8 mouse cellular contexts compared by ENCODE assay signal in the genomic region with DNA sequence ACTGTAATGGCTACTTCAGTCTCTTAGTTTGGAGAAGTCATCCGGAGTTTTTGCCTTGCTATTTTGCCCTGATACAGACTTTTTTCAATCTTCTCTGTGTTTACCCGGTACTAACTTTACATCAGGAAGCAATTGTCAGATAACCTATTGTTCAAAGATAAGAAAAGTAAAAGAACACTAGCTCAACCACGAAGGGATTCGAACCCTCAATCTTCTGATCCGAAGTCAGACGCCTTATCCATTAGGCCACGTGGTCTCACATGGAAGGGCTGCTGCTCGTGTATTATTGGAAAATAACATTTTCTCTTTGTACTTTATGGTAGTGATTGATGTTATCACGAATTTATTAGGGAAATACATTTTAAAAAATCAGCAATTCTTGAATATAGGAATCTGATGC. TPM values are rescaled to one million over a fixed set of nuclear protein-coding genes. Genes with fewer than 3 reads are reported as not detected.
DNase-seq lines count a peak whose midpoint lies in the region; ATAC-seq and TF ChIP-seq lines count a peak whose summit lies in the region.

No protein-coding gene starts in this region.

- no peak for TF ChIP-seq CTCF in stomach, postnatal 0 days (IDR thresholded peaks at IDR 0.05; ENCODE audit: low read depth)

- no peak overlapping the region for H3K27ac ChIP-seq in heart, embryonic 16.5 days (ENCODE audit: low read length)
- H3K27ac ChIP-seq in stomach, postnatal 0 days (replicated peaks), result no peak overlapping the region

- no peak overlapping the region for H3K4me3 ChIP-seq in heart, embryonic 16.5 days (ENCODE audit: low read length)
- no peak overlapping the region for H3K4me3 ChIP-seq in stomach, postnatal 0 days (ENCODE audit: low read depth, low read length)

- H3K4me1 ChIP-seq in heart, embryonic 16.5 days (ENCODE audit: control insufficient read depth, insufficient read depth, low read length), result peaks cover 17% of the 10 kb centered on the region
- no peaks in the 10 kb centered on the region for H3K4me1 ChIP-seq in stomach, postnatal 0 days (replicated peaks; ENCODE audit: control insufficient read depth, insufficient read depth)

- no peak overlapping the region for H3K9ac ChIP-seq in heart, embryonic 16.5 days (ENCODE audit: low read length)
- H3K9ac ChIP-seq in stomach, postnatal 0 days (ENCODE audit: low read length), result no peak overlapping the region

- no peak for TF ChIP-seq EP300 in stomach, postnatal 0 days (optimal IDR thresholded peaks at IDR 0.05)

- peak overlapping the region; percentile 14; the same call in 1 of the 2 replicates for H3K4me2 ChIP-seq in heart, embryonic 16.5 days (ENCODE audit: low read depth, low read length)
- H3K4me2 ChIP-seq in stomach, postnatal 0 days (replicated peaks; ENCODE audit: low read depth), result no peak overlapping the region

- no peaks in the 10 kb centered on the region for H3K36me3 ChIP-seq in heart, embryonic 16.5 days (ENCODE audit: control insufficient read depth, insufficient read depth)
- no peaks in the 10 kb centered on the region for H3K36me3 ChIP-seq in stomach, postnatal 0 days (ENCODE audit: control insufficient read depth, insufficient read depth, low read length)

- DNase-seq in adrenal gland, adult 2 months, result peak; percentile 63
- no peak for DNase-seq in adrenal gland, postnatal 4 days (ENCODE audit: low spot score in 2 of 2)
- peak; percentile 94 for DNase-seq in embryo, embryonic 10.5 days (ENCODE audit: low spot score)
- DNase-seq in layer of hippocampus, adult 9-10 months (ENCODE audit: low spot score), result peak; percentile 73
- DNase-seq in stomach, postnatal 0 days (ENCODE audit: low spot score), result peak; percentile 38

- no peaks in the 10 kb centered on the region for H3K9me3 ChIP-seq in heart, embryonic 16.5 days (replicated peaks; ENCODE audit: control insufficient read depth, low read length)
- H3K9me3 ChIP-seq in stomach, postnatal 0 days (ENCODE audit: control insufficient read depth, low read length), result no peaks in the 10 kb centered on the region

- H3K27me3 ChIP-seq in heart, embryonic 16.5 days (ENCODE audit: control insufficient read depth, insufficient read depth, low read length), result no peaks in the 10 kb centered on the region
- H3K27me3 ChIP-seq in stomach, postnatal 0 days (ENCODE audit: control insufficient read depth, insufficient read depth, low read length), result no peaks in the 10 kb centered on the region

- 4% methylated on average over 9 of the region's 9 CpGs for WGBS in heart, embryonic 16.5 days
- WGBS in stomach, postnatal 0 days, result 7% methylated on average over 9 of the region's 9 CpGs

- peak; percentile 51 for ATAC-seq in CD4-positive, CD25-positive, alpha-beta regulatory T cell, adult 4 months
- no peak for ATAC-seq in heart, embryonic 16.5 days (replicated peaks; ENCODE audit: extremely low read depth, insufficient read depth, low FRiP score)
- ATAC-seq in megakaryocyte progenitor cell, adult 5-6 weeks (replicated peaks; ENCODE audit: poor library complexity), result peak; percentile 60
- no peak for ATAC-seq in stomach, postnatal 0 days (ENCODE audit: low FRiP score, low TSS enrichment)

RNA-seq across cellular contexts. Expression of gene Btn2a2, which starts 15.1 kb away (rescaled TPM):
- not detected for total RNA-seq in adrenal gland, adult 2 months (2021)
- polyA plus RNA-seq in adrenal gland, adult 2 months (2012; rRNA removed), result not detected in 2 replicates
- total RNA-seq in adrenal gland, postnatal 4 days (2021), result under 1 TPM in 1 of 2 experiments, not detected in 1; 0.17 TPM
- not detected for polyA plus RNA-seq in CD4-positive, CD25-positive, alpha-beta regulatory T cell, adult 4 months (2017; shearing (Covaris generic))
- 0.29 and 0.34 TPM in 2 replicates for polyA plus RNA-seq in heart, embryonic 16.5 days (2015; fragmentation: Nextera tagmentation; extraction: Ambion mirVana)
- total RNA-seq in megakaryocyte progenitor cell, adult 5-6 weeks (2015), result not detected in 2 replicates
- total RNA-seq in megakaryocyte progenitor cell, adult 5-6 weeks (2017), result 0.17 TPM in 1 of 2 replicates, not detected in the other
- polyA plus RNA-seq in stomach, postnatal 0 days (2015; fragmentation: Nextera tagmentation; extraction: Ambion mirVana), result 0.04 and 0.07 TPM in 2 replicates

RNA-seq across cellular contexts. Expression of gene Hist1h4h, which starts 27.1 kb away (rescaled TPM):
- 100 to 1,000 TPM; 338 to 400 TPM for total RNA-seq in adrenal gland, adult 2 months (2021)
- 20.2 and 33.8 TPM in 2 replicates for polyA plus RNA-seq in adrenal gland, adult 2 months (2012; rRNA removed)
- total RNA-seq in adrenal gland, postnatal 4 days (2021), result 1,000 to 10,000 TPM; 1,239 to 1,302 TPM
- polyA plus RNA-seq in CD4-positive, CD25-positive, alpha-beta regulatory T cell, adult 4 months (2017; shearing (Covaris generic)), result 10 to 100 TPM in 1 of 2 experiments, 1 to 10 TPM in 1; 9.5 to 10.8 TPM
- 7.7 and 8.6 TPM in 2 replicates for polyA plus RNA-seq in heart, embryonic 16.5 days (2015; fragmentation: Nextera tagmentation; extraction: Ambion mirVana)
- 57.4 and 61.0 TPM in 2 replicates for total RNA-seq in megakaryocyte progenitor cell, adult 5-6 weeks (2015)
- total RNA-seq in megakaryocyte progenitor cell, adult 5-6 weeks (2017), result 855 and 1,026 TPM in 2 replicates
- 13.7 and 18.3 TPM in 2 replicates for polyA plus RNA-seq in stomach, postnatal 0 days (2015; fragmentation: Nextera tagmentation; extraction: Ambion mirVana)

RNA-seq across cellular contexts. Expression of gene Hist1h2af, which starts 29.9 kb away (rescaled TPM):
- 10 to 100 TPM; 17.9 to 20.0 TPM for total RNA-seq in adrenal gland, adult 2 months (2021)
- polyA plus RNA-seq in adrenal gland, adult 2 months (2012; rRNA removed), result 24.9 and 66.0 TPM in 2 replicates
- 100 to 1,000 TPM; 512 to 538 TPM for total RNA-seq in adrenal gland, postnatal 4 days (2021)
- 1 to 10 TPM in 1 of 2 experiments, not detected in 1; 2.7 TPM for polyA plus RNA-seq in CD4-positive, CD25-positive, alpha-beta regulatory T cell, adult 4 months (2017; shearing (Covaris generic))
- polyA plus RNA-seq in heart, embryonic 16.5 days (2015; fragmentation: Nextera tagmentation; extraction: Ambion mirVana), result 3.8 and 9.2 TPM in 2 replicates
- total RNA-seq in megakaryocyte progenitor cell, adult 5-6 weeks (2015), result 36.0 and 48.7 TPM in 2 replicates
- 1,885 and 2,197 TPM in 2 replicates for total RNA-seq in megakaryocyte progenitor cell, adult 5-6 weeks (2017)
- polyA plus RNA-seq in stomach, postnatal 0 days (2015; fragmentation: Nextera tagmentation; extraction: Ambion mirVana), result 4.5 and 8.9 TPM in 2 replicates

RNA-seq across cellular contexts. Expression of gene Hist1h3g, which starts 31.4 kb away (rescaled TPM):
- 1 to 10 TPM; 2.2 to 7.1 TPM for total RNA-seq in adrenal gland, adult 2 months (2021)
- 3.2 and 3.5 TPM in 2 replicates for polyA plus RNA-seq in adrenal gland, adult 2 months (2012; rRNA removed)
- total RNA-seq in adrenal gland, postnatal 4 days (2021), result 100 to 1,000 TPM; 144 to 196 TPM
- polyA plus RNA-seq in CD4-positive, CD25-positive, alpha-beta regulatory T cell, adult 4 months (2017; shearing (Covaris generic)), result not detected
- polyA plus RNA-seq in heart, embryonic 16.5 days (2015; fragmentation: Nextera tagmentation; extraction: Ambion mirVana), result 2.0 and 2.2 TPM in 2 replicates
- total RNA-seq in megakaryocyte progenitor cell, adult 5-6 weeks (2015), result 212 and 246 TPM in 2 replicates
- total RNA-seq in megakaryocyte progenitor cell, adult 5-6 weeks (2017), result 210 and 363 TPM in 2 replicates
- 2.3 and 3.4 TPM in 2 replicates for polyA plus RNA-seq in stomach, postnatal 0 days (2015; fragmentation: Nextera tagmentation; extraction: Ambion mirVana)

RNA-seq across cellular contexts. Expression of gene Btn1a1, which starts 38.1 kb away (rescaled TPM):
- total RNA-seq in adrenal gland, adult 2 months (2021), result not detected
- polyA plus RNA-seq in adrenal gland, adult 2 months (2012; rRNA removed), result not detected in 2 replicates
- under 1 TPM; 0.20 to 0.87 TPM for total RNA-seq in adrenal gland, postnatal 4 days (2021)
- polyA plus RNA-seq in CD4-positive, CD25-positive, alpha-beta regulatory T cell, adult 4 months (2017; shearing (Covaris generic)), result not detected
- 0.83 and 1.0 TPM in 2 replicates for polyA plus RNA-seq in heart, embryonic 16.5 days (2015; fragmentation: Nextera tagmentation; extraction: Ambion mirVana)
- total RNA-seq in megakaryocyte progenitor cell, adult 5-6 weeks (2015), result not detected in 2 replicates
- total RNA-seq in megakaryocyte progenitor cell, adult 5-6 weeks (2017), result not detected in 2 replicates
- polyA plus RNA-seq in stomach, postnatal 0 days (2015; fragmentation: Nextera tagmentation; extraction: Ambion mirVana), result 0.05 TPM in 1 of 2 replicates, not detected in the other

Comparison
In these comparisons a context has a peak if more than half of its experiments do, and no peak if none do; other contexts are left out.
1. DNase-seq: peak in adrenal gland, adult 2 months (single experiment), embryo, embryonic 10.5 days (single experiment), layer of hippocampus, adult 9-10 months (single experiment) and stomach, postnatal 0 days (single experiment); none in adrenal gland, postnatal 4 days (0 of 2).
2. ATAC-seq: peak in CD4-positive, CD25-positive, alpha-beta regulatory T cell, adult 4 months (single experiment) and megakaryocyte progenitor cell, adult 5-6 weeks (single experiment); none in heart, embryonic 16.5 days (single experiment) and stomach, postnatal 0 days (single experiment).